Mouse (Mus musculus) stomach, embryonic 16.5 days (tissue): Measurements from ENCODE around the gene Crtac1. TPM values are rescaled to one million over a fixed set of nuclear protein-coding genes. Genes with fewer than 3 reads are reported as not detected.

Experiments used
- ATAC-seq: fragments of 200-750 bp; cut with Nextera tagmentation; 2 replicates; pipeline ENCODE4 v1.8.0; 2017; ENCODE audit warnings: moderate number of reproducible peaks, moderate TSS enrichment; ENCODE audit not compliant: insufficient read depth, low FRiP score
- H3K27ac ChIP-seq: fragments of 300-500 bp; sonication (generic); 2 replicates; pipeline ENCODE4 v1.5.1; 2014; ENCODE audit warnings: low read length
- H3K27me3 ChIP-seq: fragments of 300-500 bp; sonication (generic); 2 replicates; pipeline ENCODE4 v1.6.1; 2014; ENCODE audit warnings: low read length, control low read depth, mixed read lengths; ENCODE audit not compliant: control insufficient read depth, insufficient read depth
- H3K36me3 ChIP-seq: fragments of 300-500 bp; sonication (generic); 2 replicates; pipeline ENCODE4 v1.6.1; 2014; ENCODE audit warnings: low read length; ENCODE audit not compliant: control insufficient read depth, insufficient read depth
- H3K4me1 ChIP-seq: fragments of 300-500 bp; sonication (generic); 2 replicates; pipeline ENCODE4 v1.6.1; 2014; ENCODE audit warnings: low read length, control low read depth, mixed read lengths; ENCODE audit not compliant: control insufficient read depth, insufficient read depth
- H3K4me2 ChIP-seq: fragments of 300-500 bp; sonication (generic); 2 replicates; pipeline ENCODE4 v1.6.1; 2014; ENCODE audit warnings: low read depth, low read length, mixed read lengths
- H3K4me3 ChIP-seq: fragments of 300-500 bp; sonication (generic); replicated peaks from 2 replicates; pipeline ENCODE4 v1.5.1; 2014; ENCODE audit warnings: mild to moderate bottlenecking, low read length
- H3K9ac ChIP-seq: fragments of 300-500 bp; sonication (generic); 2 replicates; pipeline ENCODE4 v1.6.1; 2014; ENCODE audit warnings: low read length
- H3K9me3 ChIP-seq: fragments of 300-500 bp; sonication (generic); replicated peaks from 2 replicates; pipeline ENCODE4 v1.6.1; 2016; ENCODE audit warnings: low read length, control low read depth; ENCODE audit not compliant: control insufficient read depth
- WGBS: fragments of 180-500 bp; shearing (Covaris S2); extraction: QIAGEN DNeasy Blood & Tissue Kit; methylation state at CpG from one replicate; pipeline ENCODE4 v1.1.7; 2014; 5-methylcytosine and 5-hydroxymethylcytosine counted together
- polyA plus RNA-seq: library from polyadenylated mRNA; unstranded; fragments of >200 nt; fragmentation: Nextera tagmentation; extraction: Ambion mirVana; gene quantifications from 2 replicates; pipeline ENCODE4 v1.2.1, GENCODE M21; 2015

Gene Crtac1
- polyA plus RNA-seq, 1 experiment from 2014 or later = 3.9 TPM

- Histone ChIP-seq H3K4me2 (peak overlapping the region; percentile 18; the same call in 1 of the 2 replicates), H3K4me3 (no peak overlapping the region), H3K36me3 (no peaks in the 10 kb centered on the region), H3K27ac (no peak overlapping the region), H3K9me3 (no peaks in the 10 kb centered on the region), H3K27me3 (no peaks in the 10 kb centered on the region), H3K4me1 (no peaks in the 10 kb centered on the region), H3K9ac (no peak overlapping the region)
- ATAC-seq = no peak
- 1% methylated on average over 19 of the region's 19 CpGs for WGBS
Measured at GRCm38 (mm10) chr19:42268337-42268736, 163.2 kb downstream of the Crtac1 start.

- Histone ChIP-seq H3K4me3 (no peak overlapping the region), H3K9ac (no peak overlapping the region), H3K4me1 (no peaks in the 10 kb centered on the region), H3K27me3 (no peaks in the 10 kb centered on the region), H3K36me3 (no peaks in the 10 kb centered on the region), H3K9me3 (no peaks in the 10 kb centered on the region), H3K4me2 (no peak overlapping the region), H3K27ac (no peak overlapping the region)
- 26% methylated on average over 3 of the region's 3 CpGs for WGBS
- ATAC-seq = no peak
Measured at GRCm38 (mm10) chr19:42263524-42263923, 168.1 kb downstream of the Crtac1 start.

- Histone ChIP-seq H3K27ac (no peak overlapping the region), H3K27me3 (peaks cover 7% of the 10 kb centered on the region; the same call in 1 of the 2 replicates), H3K36me3 (no peaks in the 10 kb centered on the region), H3K4me1 (no peaks in the 10 kb centered on the region), H3K4me3 (no peak overlapping the region), H3K9me3 (no peaks in the 10 kb centered on the region), H3K4me2 (no peak overlapping the region), H3K9ac (no peak overlapping the region)
- no peak for ATAC-seq
- WGBS = 77% methylated on average over 8 of the region's 8 CpGs
Measured at GRCm38 (mm10) chr19:42260486-42260885, 171.1 kb downstream of the Crtac1 start.

GRCm38 (mm10) chr19:42258596-42258995 is 173.0 kb downstream of the Crtac1 start:
- no peak overlapping the region for H3K27ac ChIP-seq
- 59% methylated on average over 5 of the region's 5 CpGs for WGBS
- no peak for ATAC-seq

GRCm38 (mm10) chr19:42258031-42258430 is 173.6 kb downstream of the Crtac1 start:
- H3K27ac ChIP-seq = no peak overlapping the region
- no peak overlapping the region for H3K4me2 ChIP-seq
- H3K4me1 ChIP-seq = no peaks in the 10 kb centered on the region
- H3K9ac ChIP-seq = no peak overlapping the region
- no peak for ATAC-seq
- H3K27me3 ChIP-seq = peaks cover 18% of the 10 kb centered on the region
- no peaks in the 10 kb centered on the region for H3K9me3 ChIP-seq
- H3K4me3 ChIP-seq = no peak overlapping the region
- WGBS = 71% methylated on average over 3 of the region's 3 CpGs
- no peaks in the 10 kb centered on the region for H3K36me3 ChIP-seq

More at GRCm38 (mm10) chr19:42258596-42258995, 173.0 kb downstream of the Crtac1 start:
- Histone ChIP-seq H3K9me3 (no peaks in the 10 kb centered on the region), H3K4me3 (no peak overlapping the region), H3K4me1 (no peaks in the 10 kb centered on the region), H3K4me2 (no peak overlapping the region), H3K9ac (no peak overlapping the region), H3K27me3 (peaks cover 15% of the 10 kb centered on the region), H3K36me3 (no peaks in the 10 kb centered on the region)

- no peak for ATAC-seq
- Histone ChIP-seq H3K27me3 (peaks cover 18% of the 10 kb centered on the region), H3K27ac (no peak overlapping the region), H3K4me1 (no peaks in the 10 kb centered on the region), H3K9ac (no peak overlapping the region), H3K4me3 (no peak overlapping the region), H3K4me2 (no peak overlapping the region), H3K9me3 (no peaks in the 10 kb centered on the region), H3K36me3 (no peaks in the 10 kb centered on the region)
- WGBS = 86% methylated on average over 12 of the region's 12 CpGs
Measured at GRCm38 (mm10) chr19:42257241-42257635, 174.3 kb downstream of the Crtac1 start.

- H3K4me3 ChIP-seq = no peak overlapping the region
- H3K4me2 ChIP-seq = no peak overlapping the region
- no peaks in the 10 kb centered on the region for H3K9me3 ChIP-seq
- no peak overlapping the region for H3K27ac ChIP-seq
- no peak for ATAC-seq
- H3K27me3 ChIP-seq = peaks cover 18% of the 10 kb centered on the region
- H3K9ac ChIP-seq = no peak overlapping the region
- H3K4me1 ChIP-seq = no peaks in the 10 kb centered on the region
- WGBS = 83% methylated on average over 12 of the region's 12 CpGs
- no peaks in the 10 kb centered on the region for H3K36me3 ChIP-seq
Measured at GRCm38 (mm10) chr19:42256611-42257240, 174.9 kb downstream of the Crtac1 start.

GRCm38 (mm10) chr19:42255784-42256610 is 175.6 kb downstream of the Crtac1 start:
- Histone ChIP-seq H3K9me3 (no peaks in the 10 kb centered on the region), H3K27me3 (peaks cover 18% of the 10 kb centered on the region), H3K4me1 (no peaks in the 10 kb centered on the region), H3K27ac (no peak overlapping the region), H3K36me3 (no peaks in the 10 kb centered on the region), H3K4me2 (peak overlapping the region; percentile 62), H3K9ac (no peak overlapping the region), H3K4me3 (peak overlapping the region; percentile 32)
- ATAC-seq = peak; percentile 87
- 3% methylated on average over 38 of the region's 42 CpGs for WGBS

- Histone ChIP-seq H3K9ac (no peak overlapping the region), H3K4me2 (peak overlapping the region; percentile 62), H3K36me3 (no peaks in the 10 kb centered on the region), H3K27me3 (peaks cover 18% of the 10 kb centered on the region), H3K4me3 (peak overlapping the region; percentile 32), H3K27ac (no peak overlapping the region), H3K9me3 (no peaks in the 10 kb centered on the region), H3K4me1 (no peaks in the 10 kb centered on the region)
- peak; percentile 43; the same call in 1 of the 2 replicates for ATAC-seq
- 1% methylated on average over 22 of the region's 23 CpGs for WGBS
Measured at GRCm38 (mm10) chr19:42255438-42255783, 176.2 kb downstream of the Crtac1 start.
